Mouse (Mus musculus) ES-Bruce4 (cell line): ENCODE data around the gene Chd8.

Experiments used
- CTCF ChIP-seq: IDR thresholded peaks from one replicate; pipeline ENCODE4 v1.8.1; 2011; ENCODE audit warnings: low read depth, low read length
- EP300 ChIP-seq: IDR thresholded peaks from 2 replicates; pipeline ENCODE4 v1.6.1; 2011; ENCODE audit warnings: low read depth, low read length; ENCODE audit not compliant: insufficient read depth
- POLR2A ChIP-seq: IDR thresholded peaks from one replicate; pipeline ENCODE4 v1.8.1; 2011; ENCODE audit warnings: low read length; ENCODE audit not compliant: insufficient read depth

- TF ChIP-seq POLR2A (no peak), CTCF (no peak), EP300 (no peak)
Measured at GRCm38 (mm10) chr14:52225972-52226371, 31.6 kb downstream of the Chd8 start.
